Mouse (Mus musculus) lung, postnatal 0 days (tissue): Measurements from ENCODE around the gene Dcps.

Experiments
- CTCF ChIP-seq: IDR thresholded peaks from 2 replicates; pipeline ENCODE4 v1.5.1; 2016; ENCODE audit warnings: antibody characterized with exemption, mild to moderate bottlenecking
- EP300 ChIP-seq: IDR thresholded peaks from 2 replicates; pipeline ENCODE4 v1.6.1; 2016; ENCODE audit warnings: antibody characterized with exemption, mild to moderate bottlenecking, control low read depth

GRCm38 (mm10) chr9:35203536-35203935 lies 27.7 kb upstream of the Dcps start:
- TF ChIP-seq CTCF (no peak), EP300 (peak; percentile 34; the same call in 1 of the 2 replicates)
